Comparison of ENCODE assay signal across 8 mouse cellular contexts in genomic region chr3:82857414-82858077, GRCm38 (mm10). TPM values are rescaled to one million over a fixed set of nuclear protein-coding genes. Genes with fewer than 3 reads are reported as not detected.
A peak's percentile ranks its signal among the peaks of the same experiment; 100 is the strongest.
DNase-seq lines count a peak whose midpoint lies in the region; ATAC-seq and TF ChIP-seq lines count a peak whose summit lies in the region.

No protein-coding gene starts in this region.

- no peak for ATAC-seq in heart, postnatal 0 days (ENCODE audit: insufficient read depth, low read depth)

- H3K9ac ChIP-seq in heart, postnatal 0 days (replicated peaks; ENCODE audit: low read depth, low read length) = no peak overlapping the region

- no peaks in the 10 kb centered on the region for H3K36me3 ChIP-seq in heart, postnatal 0 days (replicated peaks; ENCODE audit: control insufficient read depth, insufficient read depth, low read length)

- H3K4me2 ChIP-seq in heart, postnatal 0 days (ENCODE audit: low read depth, low read length) = no peak overlapping the region

- no peaks in the 10 kb centered on the region for H3K9me3 ChIP-seq in heart, postnatal 0 days (replicated peaks; ENCODE audit: control insufficient read depth, low read length)

- H3K4me3 ChIP-seq in heart, postnatal 0 days (ENCODE audit: low read depth, low read length) = no peak overlapping the region

- 24% methylated on average over 4 of the region's 4 CpGs for WGBS in heart, postnatal 0 days

- intact Hi-C loops in left cerebral cortex, postnatal 14 days (cut with DNase I) = loop anchor here (5.0 to 10.0 kb wide), 3 partner anchors 313 to 490 kb away; partner anchors contain the start of gene Npy2r

- TF ChIP-seq CTCF in heart, postnatal 0 days (IDR thresholded peaks at IDR 0.05; ENCODE audit: low read depth) = peak; percentile 60

- H3K27ac ChIP-seq in heart, postnatal 0 days (ENCODE audit: low read depth) = no peak overlapping the region

- H3K4me1 ChIP-seq in heart, postnatal 0 days (ENCODE audit: control insufficient read depth, insufficient read depth) = no peaks in the 10 kb centered on the region

- no peaks in the 10 kb centered on the region for H3K27me3 ChIP-seq in heart, postnatal 0 days (ENCODE audit: control insufficient read depth, insufficient read depth, low read length)

- no peak for DNase-seq in heart, postnatal 0 days (ENCODE audit: low spot score)
- no peak for DNase-seq in heart, adult 8-10 months (ENCODE audit: low spot score)
- DNase-seq in urinary bladder, postnatal 14 days (ENCODE audit: low spot score) = peak; percentile 23
- no peak for DNase-seq in urinary bladder, adult 2 months (ENCODE audit: low spot score)
- peak; percentile 71 for DNase-seq in embryo, embryonic 10.5 days (ENCODE audit: low spot score)
- peak; percentile 60 to 64 for DNase-seq in left cerebral cortex, postnatal 14 days (ENCODE audit: low spot score in 2 of 2)
- DNase-seq in B cell, adult 2 months = no peak
- DNase-seq in gastrocnemius, postnatal 4 days (ENCODE audit: low spot score in 2 of 2) = no peak

- no peak for TF ChIP-seq EP300 in heart, postnatal 0 days (IDR thresholded peaks at IDR 0.05; ENCODE audit: low read depth)

RNA-seq across cellular contexts. Expression of gene Rbm46, which starts 18.7 kb away (rescaled TPM):
- total RNA-seq in heart, postnatal 0 days (2014; rRNA removed; ENCODE audit: low replicate concordance) = 0.81 TPM in 1 of 2 replicates, not detected in the other
- polyA plus RNA-seq in heart, postnatal 0 days (2015; fragmentation: Nextera tagmentation; extraction: Ambion mirVana) = 0.75 and 0.86 TPM in 2 replicates
- total RNA-seq in heart, adult 8-10 months (2022) = under 1 TPM in 3 of 4 experiments, not detected in 1; 0.11 to 0.28 (median 0.16) TPM
- polyA plus RNA-seq in urinary bladder, adult 2 months (2012; rRNA removed) = 1.0 and 1.1 TPM in 2 replicates
- under 1 TPM; 0.57 to 0.61 TPM for total RNA-seq in left cerebral cortex, postnatal 14 days (2021)
- 1 to 10 TPM; 2.9 to 3.5 TPM for total RNA-seq in gastrocnemius, postnatal 4 days (2021)

RNA-seq across cellular contexts. Expression of gene Lrat, which starts 46.2 kb away (rescaled TPM):
- total RNA-seq in heart, postnatal 0 days (2014; rRNA removed; ENCODE audit: low replicate concordance) = not detected in 2 replicates
- 0.04 and 0.12 TPM in 2 replicates for polyA plus RNA-seq in heart, postnatal 0 days (2015; fragmentation: Nextera tagmentation; extraction: Ambion mirVana)
- total RNA-seq in heart, adult 8-10 months (2022) = under 1 TPM; 0.06 to 0.19 (median 0.15) TPM
- polyA plus RNA-seq in urinary bladder, adult 2 months (2012; rRNA removed) = 1.5 and 1.7 TPM in 2 replicates
- total RNA-seq in left cerebral cortex, postnatal 14 days (2021) = under 1 TPM; 0.13 to 0.15 TPM
- total RNA-seq in gastrocnemius, postnatal 4 days (2021) = under 1 TPM; 0.15 to 0.18 TPM

Comparison
In these comparisons a context has a peak if more than half of its experiments do, and no peak if none do; other contexts are left out.
1. DNase-seq: peak in urinary bladder, postnatal 14 days (single experiment), embryo, embryonic 10.5 days (single experiment) and left cerebral cortex, postnatal 14 days (2 of 2); none in heart, postnatal 0 days (single experiment), heart, adult 8-10 months (single experiment), urinary bladder, adult 2 months (single experiment), B cell, adult 2 months (0 of 2) and gastrocnemius, postnatal 4 days (0 of 2).